Mouse (Mus musculus) myocyte (in vitro differentiated cells): ENCODE results near the gene Gnb3. TPM values are rescaled to one million over a fixed set of nuclear protein-coding genes. Genes with fewer than 3 reads are reported as not detected.

ENCODE experiments used
- H3K27me3 ChIP-seq: one replicate; pipeline ENCODE4 v1.6.1; 2011; ENCODE audit not compliant: control insufficient read depth, insufficient read depth, insufficient read length
- H3K36me3 ChIP-seq: one replicate; pipeline ENCODE4 v1.6.1; 2011; ENCODE audit not compliant: control insufficient read depth, insufficient read depth
- H3K4me2 ChIP-seq: one replicate; pipeline ENCODE4 v1.6.1; 2011; ENCODE audit warnings: low read depth, control low read depth
- H3K4me3 ChIP-seq: one replicate; pipeline ENCODE4 v1.5.1; 2011; ENCODE audit warnings: mild to moderate bottlenecking, control low read depth, moderate library complexity
- H3K79me2 ChIP-seq: one replicate; pipeline ENCODE4 v1.6.1; 2011; ENCODE audit not compliant: control insufficient read depth, insufficient read depth
- H3ac ChIP-seq: one replicate; pipeline ENCODE4 v1.6.1; 2011; ENCODE audit not compliant: control insufficient read depth, insufficient read length
- CEBPB ChIP-seq: IDR thresholded peaks from 2 replicates; pipeline ENCODE4 v1.6.1; 2011; ENCODE audit warnings: mild to moderate bottlenecking, moderate library complexity; ENCODE audit not compliant: poor library complexity, insufficient read depth, severe bottlenecking
- E2F4 ChIP-seq: IDR thresholded peaks from one replicate; pipeline ENCODE4 v1.6.1; 2011; ENCODE audit warnings: mild to moderate bottlenecking, control low read depth, moderate library complexity; ENCODE audit not compliant: insufficient read depth
- MAX ChIP-seq: IDR thresholded peaks from one replicate; pipeline ENCODE4 v1.6.1; 2011; ENCODE audit warnings: low read depth, mild to moderate bottlenecking, control low read depth
- MYOD1 ChIP-seq, 3 experiments: IDR thresholded peaks; one replicate each; pipeline ENCODE4 v1.6.1; 2011; ENCODE audit warnings: control low read depth in 2 of 3, low read depth in 2 of 3, mild to moderate bottlenecking in 2 of 3, moderate library complexity in 1 of 3; ENCODE audit not compliant: insufficient read length in 2 of 3, control insufficient read depth in 1 of 3
- MYOG ChIP-seq, 3 experiments: IDR thresholded peaks; one replicate each; pipeline ENCODE4 v1.6.1; 2011; ENCODE audit warnings: control low read depth in 2 of 3, low read depth in 2 of 3, mild to moderate bottlenecking in 2 of 3; ENCODE audit not compliant: insufficient read length in 2 of 3, control insufficient read depth in 1 of 3, insufficient read depth in 1 of 3
- POLR2A ChIP-seq: IDR thresholded peaks from one replicate; pipeline ENCODE4 v1.6.1; 2011; ENCODE audit warnings: low read depth, mild to moderate bottlenecking, control low read depth, moderate library complexity; ENCODE audit not compliant: insufficient read length
- POLR2AphosphoS2 ChIP-seq: IDR thresholded peaks from one replicate; pipeline ENCODE4 v1.6.1; 2011; ENCODE audit warnings: low read depth, control low read depth; ENCODE audit not compliant: insufficient read length
- REST ChIP-seq: IDR thresholded peaks from one replicate; pipeline ENCODE4 v1.6.1; 2011; ENCODE audit warnings: mild to moderate bottlenecking, control low read depth, moderate library complexity; ENCODE audit not compliant: insufficient read depth, insufficient read length
- SRF ChIP-seq: IDR thresholded peaks from one replicate; pipeline ENCODE4 v1.6.1; 2011; ENCODE audit warnings: low read depth; ENCODE audit not compliant: control insufficient read depth, insufficient read length
- TCF12 ChIP-seq: IDR thresholded peaks from one replicate; pipeline ENCODE4 v1.6.1; 2011; ENCODE audit warnings: mild to moderate bottlenecking, control low read depth; ENCODE audit not compliant: poor library complexity, insufficient read depth, severe bottlenecking
- TCF3 ChIP-seq: IDR thresholded peaks from one replicate; pipeline ENCODE4 v1.6.1; 2011; ENCODE audit warnings: low read depth, control low read depth; ENCODE audit not compliant: insufficient read length
- USF1 ChIP-seq: IDR thresholded peaks from one replicate; pipeline ENCODE4 v1.6.1; 2011; ENCODE audit warnings: low read depth, mild to moderate bottlenecking, control low read depth, moderate library complexity
- polyA plus RNA-seq: library from polyadenylated mRNA; unstranded; fragments of >200 nt; fragmentation: generic; extraction: Trizol; gene quantifications from one replicate; pipeline ENCODE4 v1.2.1, GENCODE M21; 2012; ENCODE audit warnings: missing spikeins

The Gnb3 gene
- polyA plus RNA-seq, 1 experiment: 0.11 TPM

DNA sequence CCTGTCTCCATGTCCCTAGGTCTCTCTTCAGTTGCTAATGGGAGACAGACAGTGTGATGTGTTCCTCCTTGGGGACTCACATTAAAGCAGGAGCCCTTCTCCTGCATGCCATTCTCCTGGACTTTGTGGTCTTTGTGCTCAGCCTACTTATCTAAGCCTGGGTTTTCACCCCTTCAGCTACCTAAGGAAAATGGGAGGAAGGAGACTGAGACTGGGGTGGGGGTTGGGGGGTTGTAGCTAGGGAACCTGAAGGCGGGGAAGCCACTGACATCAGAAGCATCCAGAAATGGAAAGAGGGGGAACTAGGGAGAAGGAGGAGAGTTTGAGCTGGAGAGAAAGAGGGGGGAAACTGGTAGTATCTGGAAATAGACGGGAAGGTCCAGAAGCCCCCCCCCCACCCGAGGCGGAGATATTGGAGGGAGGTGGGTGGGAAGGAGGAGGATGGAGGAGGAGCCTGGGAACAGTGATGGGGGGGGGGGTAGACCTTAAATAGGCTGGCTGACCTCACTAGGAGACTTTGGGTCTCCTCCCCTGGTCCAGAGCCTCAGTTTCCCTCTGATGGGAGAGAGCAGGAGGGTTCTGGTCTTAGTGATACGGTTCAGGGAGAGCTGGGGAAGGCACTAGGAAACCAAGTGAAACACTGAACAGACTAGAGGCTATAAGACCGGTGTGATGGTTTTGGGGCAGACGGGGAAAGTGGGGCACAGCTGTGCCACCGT lies 22.5 kb upstream of the Gnb3 start:
- H3K27me3 ChIP-seq: peaks cover 71% of the 10 kb centered on the region
- no peak overlapping the region for H3K4me3 ChIP-seq
- H3K4me2 ChIP-seq: no peak overlapping the region
- H3ac ChIP-seq: no peak overlapping the region
- TF ChIP-seq E2F4 (no peak), TCF3 (no peak), CEBPB (no peak), POLR2AphosphoS2 (no peak), POLR2A (no peak), TCF12 (no peak), MYOG (IDR thresholded peaks at IDR 0.05; ENCODE audit: control insufficient read depth in 1 of 3, insufficient read depth in 1 of 3, insufficient read length in 2 of 3, low read depth in 2 of 3) (no peak), SRF (no peak), MAX (no peak), MYOD1 (IDR thresholded peaks at IDR 0.05; ENCODE audit: control insufficient read depth in 1 of 3, insufficient read length in 2 of 3, low read depth in 2 of 3) (no peak), REST (no peak), USF1 (no peak)
- H3K79me2 ChIP-seq: no peaks in the 10 kb centered on the region
- no peaks in the 10 kb centered on the region for H3K36me3 ChIP-seq

GRCm38 (mm10) chr6:124861802-124862201 lies 21.7 kb upstream of the Gnb3 start:
- Histone ChIP-seq H3K79me2 (no peaks in the 10 kb centered on the region), H3ac (no peak overlapping the region), H3K4me3 (no peak overlapping the region), H3K4me2 (no peak overlapping the region), H3K36me3 (no peaks in the 10 kb centered on the region), H3K27me3 (peaks cover 74% of the 10 kb centered on the region)
- TF ChIP-seq POLR2A: no peak
- TF ChIP-seq MYOG (IDR thresholded peaks at IDR 0.05; ENCODE audit: control insufficient read depth in 1 of 3, insufficient read depth in 1 of 3, insufficient read length in 2 of 3, low read depth in 2 of 3): no peak
- TF ChIP-seq SRF: no peak
- no peak for TF ChIP-seq POLR2AphosphoS2
- TF ChIP-seq TCF3: no peak

GRCm38 (mm10) chr6:124861266-124861665 lies 21.2 kb upstream of the Gnb3 start:
- Histone ChIP-seq H3K79me2 (no peaks in the 10 kb centered on the region), H3ac (no peak overlapping the region), H3K36me3 (no peaks in the 10 kb centered on the region), H3K27me3 (peaks cover 69% of the 10 kb centered on the region), H3K4me3 (no peak overlapping the region), H3K4me2 (no peak overlapping the region)
- TF ChIP-seq TCF3 (no peak), CEBPB (no peak), MYOG (IDR thresholded peaks at IDR 0.05; ENCODE audit: control insufficient read depth in 1 of 3, insufficient read depth in 1 of 3, insufficient read length in 2 of 3, low read depth in 2 of 3) (no peak), MAX (no peak), MYOD1 (IDR thresholded peaks at IDR 0.05; ENCODE audit: control insufficient read depth in 1 of 3, insufficient read length in 2 of 3, low read depth in 2 of 3) (no peak), USF1 (no peak), POLR2A (no peak), TCF12 (no peak), POLR2AphosphoS2 (no peak), E2F4 (no peak), REST (no peak), SRF (no peak)

- Histone ChIP-seq H3ac (no peak overlapping the region), H3K36me3 (no peaks in the 10 kb centered on the region), H3K4me2 (no peak overlapping the region), H3K4me3 (no peak overlapping the region), H3K79me2 (no peaks in the 10 kb centered on the region), H3K27me3 (peaks cover 61% of the 10 kb centered on the region)
- no peak for TF ChIP-seq USF1
- TF ChIP-seq E2F4: no peak
Observed at GRCm38 (mm10) chr6:124860511-124860910, 20.4 kb upstream of the Gnb3 start.

DNA sequence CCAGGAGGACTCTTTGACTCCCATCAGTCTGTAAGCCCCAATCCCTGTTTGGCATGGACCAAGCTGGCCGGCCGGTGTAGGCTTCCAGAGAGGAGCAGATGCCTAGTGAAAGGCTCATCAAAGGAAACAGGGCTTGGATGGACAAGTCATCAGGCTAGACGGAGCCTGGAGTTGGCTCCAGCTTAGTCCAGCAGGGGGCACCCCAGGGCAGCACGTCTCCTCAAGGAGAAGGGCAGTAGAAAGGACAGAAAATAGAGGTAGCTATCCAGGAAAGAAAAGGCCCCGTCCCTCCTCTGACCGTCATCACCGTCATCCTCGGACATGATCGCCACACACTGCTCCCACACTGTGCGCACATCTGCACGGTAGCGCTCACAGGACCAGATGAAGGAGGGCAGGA lies 19.6 kb upstream of the Gnb3 start:
- Histone ChIP-seq H3K27me3 (peaks cover 53% of the 10 kb centered on the region), H3K4me3 (no peak overlapping the region)
- TF ChIP-seq MYOD1 (IDR thresholded peaks at IDR 0.05; ENCODE audit: control insufficient read depth in 1 of 3, insufficient read length in 2 of 3, low read depth in 2 of 3) (no peak), SRF (no peak), REST (no peak), MAX (no peak), CEBPB (no peak), MYOG (IDR thresholded peaks at IDR 0.05; ENCODE audit: control insufficient read depth in 1 of 3, insufficient read depth in 1 of 3, insufficient read length in 2 of 3, low read depth in 2 of 3) (no peak), E2F4 (no peak), TCF3 (no peak), TCF12 (no peak), POLR2AphosphoS2 (no peak), USF1 (no peak), POLR2A (no peak)

More for the DNA sequence above, 19.6 kb upstream of the Gnb3 start:
- H3K4me2 ChIP-seq: no peak overlapping the region
- H3ac ChIP-seq: no peak overlapping the region
- H3K36me3 ChIP-seq: no peaks in the 10 kb centered on the region
- no peaks in the 10 kb centered on the region for H3K79me2 ChIP-seq
